Mouse (Mus musculus) brown adipose tissue, adult 24 weeks (tissue): ENCODE measurements around the gene Fam20b. TPM values are rescaled to one million over a fixed set of nuclear protein-coding genes. Genes with fewer than 3 reads are reported as not detected.

Experiments used
- H3K27ac ChIP-seq: fragments of 200-500 bp; replicated peaks from 2 replicates; pipeline ENCODE4 v1.5.1; 2012; ENCODE audit warnings: low read depth, mild to moderate bottlenecking, low read length
- H3K4me1 ChIP-seq: fragments of 200-500 bp; 2 replicates; pipeline ENCODE4 v1.6.1; 2012; ENCODE audit warnings: low read length, mixed read lengths; ENCODE audit not compliant: control insufficient read depth, insufficient read depth, insufficient read length
- H3K4me3 ChIP-seq: fragments of 200-500 bp; 2 replicates; pipeline ENCODE4 v1.5.1; 2012; ENCODE audit warnings: low read depth, mild to moderate bottlenecking, low read length, moderate library complexity; ENCODE audit not compliant: insufficient read depth
- polyA plus RNA-seq: library from polyadenylated mRNA; stranded (reverse); fragments of >200 nt; gene quantifications from 2 replicates; pipeline ENCODE4 v1.2.4, GENCODE M21; 2012; ENCODE audit not compliant: missing spikeins, insufficient read depth, insufficient read length

Fam20b gene
- polyA plus RNA-seq, 1 experiment = 34.7 TPM

DNA sequence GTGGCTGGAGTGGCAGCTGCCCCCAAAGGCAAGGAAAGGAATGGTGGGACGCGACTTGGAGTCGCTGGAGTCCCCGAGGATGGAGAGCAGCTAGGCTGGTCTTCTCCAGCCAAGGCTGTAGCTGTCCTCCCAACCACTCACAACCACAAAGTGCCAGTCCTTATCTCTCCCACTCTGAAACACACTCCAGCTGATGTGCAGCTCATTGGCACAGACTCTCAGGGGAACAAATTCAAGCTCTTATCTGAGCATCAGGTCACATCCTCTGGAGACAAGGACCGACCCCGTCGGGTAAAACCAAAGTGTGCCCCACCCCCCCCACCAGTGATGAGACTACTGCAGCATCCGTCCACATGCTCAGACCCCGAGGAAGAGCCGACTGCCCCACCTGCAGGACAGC is 77.1 kb downstream of the Fam20b start:
- Histone ChIP-seq H3K4me3 (no peak overlapping the region), H3K27ac (no peak overlapping the region), H3K4me1 (no peaks in the 10 kb centered on the region; the same call in 1 of the 2 replicates)

DNA sequence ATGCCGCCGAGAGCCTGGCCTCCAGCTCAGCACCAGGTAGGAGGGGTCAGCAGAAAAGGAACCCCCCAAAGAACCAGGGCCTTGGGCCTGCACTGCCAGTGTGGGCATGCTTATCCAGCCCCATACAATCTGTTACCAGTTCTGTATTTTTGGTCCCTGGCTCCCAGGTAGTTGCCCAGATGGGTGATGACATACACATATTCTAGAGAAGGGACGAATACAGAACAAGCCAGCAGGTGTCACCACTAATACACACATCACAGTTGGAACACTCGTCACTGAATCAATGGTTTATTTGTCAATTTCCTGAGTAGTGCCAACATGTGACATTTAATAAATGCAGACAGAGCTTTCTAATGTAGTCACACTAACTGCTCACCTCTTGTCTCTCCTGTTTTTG is 78.3 kb downstream of the Fam20b start:
- H3K4me1 ChIP-seq = no peaks in the 10 kb centered on the region; the same call in 1 of the 2 replicates
- H3K4me3 ChIP-seq = no peak overlapping the region
- H3K27ac ChIP-seq = no peak overlapping the region

DNA sequence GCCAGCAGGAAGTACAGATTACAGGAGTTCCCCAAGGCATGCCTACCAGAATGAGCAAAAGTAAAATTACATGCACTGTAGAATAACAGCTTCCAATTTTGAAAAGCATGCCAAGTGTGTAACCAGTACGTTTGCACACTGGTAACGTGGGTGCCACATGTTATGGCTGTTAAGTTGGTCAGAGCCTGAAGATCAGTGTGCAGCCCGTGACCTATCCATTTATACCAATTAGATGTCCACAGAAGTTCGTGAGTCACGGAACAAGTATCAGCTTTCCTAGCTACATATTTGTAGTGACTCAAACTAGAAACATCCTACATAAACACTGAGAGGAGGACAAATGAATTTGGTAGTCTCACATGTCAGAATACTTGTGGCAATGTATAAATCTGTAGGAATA is 79.4 kb downstream of the Fam20b start:
- H3K4me1 ChIP-seq = no peaks in the 10 kb centered on the region; the same call in 1 of the 2 replicates
- no peak overlapping the region for H3K27ac ChIP-seq
- H3K4me3 ChIP-seq = no peak overlapping the region

DNA sequence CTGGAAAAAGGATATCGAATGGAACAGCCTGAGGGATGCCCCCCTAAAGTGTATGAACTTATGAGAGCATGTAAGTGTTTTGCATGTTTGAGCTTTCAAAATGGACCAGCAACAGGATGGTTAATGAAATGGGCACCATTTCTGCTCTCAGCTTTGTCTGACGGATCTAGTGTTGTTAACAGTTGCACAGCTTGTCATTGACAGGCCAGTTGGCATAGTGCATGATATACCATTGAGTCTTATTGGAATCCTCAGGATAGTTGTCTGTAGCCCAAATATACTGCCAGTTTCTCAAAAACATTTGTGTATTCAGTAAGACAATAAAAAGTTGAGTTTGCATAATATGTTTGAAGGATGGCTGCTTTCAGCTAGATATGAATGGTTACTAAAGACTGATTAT is 83.7 kb downstream of the Fam20b start:
- Histone ChIP-seq H3K4me1 (no peaks in the 10 kb centered on the region), H3K4me3 (no peak overlapping the region), H3K27ac (no peak overlapping the region)

DNA sequence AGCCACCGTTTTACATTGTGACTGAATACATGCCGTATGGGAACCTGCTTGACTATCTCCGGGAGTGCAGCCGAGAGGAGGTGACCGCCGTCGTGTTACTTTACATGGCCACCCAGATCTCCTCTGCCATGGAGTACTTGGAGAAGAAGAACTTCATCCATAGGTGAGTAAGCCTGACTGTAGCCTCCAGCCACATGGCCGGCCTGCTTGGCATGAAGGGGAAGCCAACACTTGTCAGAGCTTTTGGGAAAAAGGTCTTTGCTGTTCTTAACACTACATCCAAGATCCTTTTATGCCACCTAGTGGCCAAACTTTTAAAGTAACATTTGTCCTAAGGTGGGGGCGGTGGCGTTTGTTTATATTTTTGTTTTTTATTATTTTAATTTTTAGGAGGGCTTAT is 85.8 kb downstream of the Fam20b start:
- no peaks in the 10 kb centered on the region for H3K4me1 ChIP-seq

DNA sequence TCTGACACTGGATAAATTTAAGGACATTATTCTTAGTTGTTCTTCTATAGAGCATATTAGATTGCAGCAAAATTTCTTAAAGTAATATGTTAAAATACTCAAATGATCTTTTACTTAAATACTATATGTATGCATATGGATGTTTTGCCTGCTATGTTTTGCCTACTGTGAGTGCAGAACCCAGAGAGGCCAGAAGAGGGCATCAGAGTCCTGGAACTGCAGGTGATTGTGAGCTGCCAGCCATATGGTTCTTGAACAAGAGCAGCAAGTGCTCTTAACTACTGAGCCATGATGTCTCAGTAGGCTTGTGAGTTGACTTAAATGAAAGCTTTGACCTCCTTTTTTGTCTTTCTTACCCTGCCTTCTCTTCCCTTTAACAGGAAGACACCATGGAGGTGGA is 87.9 kb downstream of the Fam20b start:
- Histone ChIP-seq H3K4me3 (no peak overlapping the region), H3K4me1 (no peaks in the 10 kb centered on the region), H3K27ac (no peak overlapping the region)

More for the DNA sequence above, 85.8 kb downstream of the Fam20b start:
- no peak overlapping the region for H3K27ac ChIP-seq
- no peak overlapping the region for H3K4me3 ChIP-seq

DNA sequence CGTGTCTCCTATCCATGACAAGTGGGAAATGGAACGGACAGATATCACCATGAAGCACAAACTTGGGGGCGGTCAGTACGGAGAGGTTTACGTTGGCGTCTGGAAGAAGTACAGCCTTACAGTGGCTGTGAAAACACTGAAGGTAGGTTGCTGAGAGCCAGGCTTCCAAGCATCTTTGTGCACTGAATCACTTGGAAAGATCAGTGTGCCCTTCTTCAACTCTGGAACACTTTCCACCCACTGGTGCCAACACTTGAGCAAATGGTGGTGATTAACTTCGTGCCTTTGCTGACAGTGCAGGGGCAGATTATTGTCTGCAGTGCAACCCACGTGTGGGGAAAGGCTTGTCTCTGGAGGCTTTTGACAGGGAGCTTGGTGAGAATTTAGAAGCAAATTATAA is 88.9 kb downstream of the Fam20b start:
- H3K4me3 ChIP-seq = no peak overlapping the region
- H3K27ac ChIP-seq = no peak overlapping the region
- no peaks in the 10 kb centered on the region for H3K4me1 ChIP-seq

Other genes with a start within 250 kb of the Fam20b start
- 2.0 and 2.1 TPM in 2 replicates for gene Soat1, start 244.8 kb downstream of the Fam20b start, polyA plus RNA-seq
- 8.3 and 10.6 TPM in 2 replicates for gene Gm10031, start 195.1 kb downstream of the Fam20b start, polyA plus RNA-seq
- gene Abl2, start 160.3 kb downstream of the Fam20b start, polyA plus RNA-seq = 4.5 and 7.3 TPM in 2 replicates
- gene Tor3a, start 44.7 kb downstream of the Fam20b start, polyA plus RNA-seq = 6.2 and 7.7 TPM in 2 replicates
- gene Angptl1, start 119.5 kb upstream of the Fam20b start, polyA plus RNA-seq = 11.2 and 13.4 TPM in 2 replicates
- gene Ralgps2, start 220.5 kb upstream of the Fam20b start, polyA plus RNA-seq = 3.0 and 4.4 TPM in 2 replicates